Mouse (Mus musculus) lung, adult 2 months (tissue): Measurements from ENCODE around the gene Fyb2. TPM values are rescaled to one million over a fixed set of nuclear protein-coding genes. Genes with fewer than 3 reads are reported as not detected.
A peak's percentile ranks its signal among the peaks of the same experiment; 100 is the strongest.

Experiments used
- DNase-seq: peaks from one replicate; pipeline ENCODE4 v3.0.0; 2022
- H3K4me1 ChIP-seq: fragments of 200-500 bp; 2 replicates; pipeline ENCODE4 v1.6.1; 2011; ENCODE audit warnings: low read length; ENCODE audit not compliant: control insufficient read depth, insufficient read depth
- H3K4me3 ChIP-seq: fragments of 200-500 bp; replicated peaks from 2 replicates; pipeline ENCODE3; 2011; ENCODE audit warnings: low read depth, mild to moderate bottlenecking, control low read depth, low read length; ENCODE audit errors: extremely low read depth
- CTCF ChIP-seq: fragments of 200-500 bp; IDR thresholded peaks from 2 replicates; pipeline ENCODE4 v1.5.1; 2011; ENCODE audit warnings: mild to moderate bottlenecking, low read length, control low read depth; ENCODE audit not compliant: insufficient read depth
- POLR2A ChIP-seq: fragments of 200-500 bp; IDR thresholded peaks from 2 replicates; pipeline ENCODE4 v1.6.1; 2011; ENCODE audit warnings: low read depth, mild to moderate bottlenecking, control low read depth, low read length, borderline replicate concordance; ENCODE audit errors: extremely low read depth
- WGBS: fragments of 180-500 bp; shearing (Covaris S2); methylation state at CpG from one replicate; pipeline ENCODE4 v1.1.7; 2018; 5-methylcytosine and 5-hydroxymethylcytosine counted together
- polyA plus RNA-seq: library from polyadenylated mRNA; depleted of rRNA; stranded (reverse); fragments of >200 nt; gene quantifications from 2 replicates; pipeline ENCODE4 v1.2.3, GENCODE M21; 2012

Fyb2 gene
- polyA plus RNA-seq, 1 experiment = 0.04 TPM

- 73% methylated on average over 3 of the region's 3 CpGs for WGBS
- TF ChIP-seq POLR2A = no peak
- no peak for TF ChIP-seq CTCF
- H3K4me3 ChIP-seq = no peak overlapping the region
These were observed 22.2 kb downstream of the Fyb2 start for GRCm38 (mm10) chr4:104935436-104935835.

DNA sequence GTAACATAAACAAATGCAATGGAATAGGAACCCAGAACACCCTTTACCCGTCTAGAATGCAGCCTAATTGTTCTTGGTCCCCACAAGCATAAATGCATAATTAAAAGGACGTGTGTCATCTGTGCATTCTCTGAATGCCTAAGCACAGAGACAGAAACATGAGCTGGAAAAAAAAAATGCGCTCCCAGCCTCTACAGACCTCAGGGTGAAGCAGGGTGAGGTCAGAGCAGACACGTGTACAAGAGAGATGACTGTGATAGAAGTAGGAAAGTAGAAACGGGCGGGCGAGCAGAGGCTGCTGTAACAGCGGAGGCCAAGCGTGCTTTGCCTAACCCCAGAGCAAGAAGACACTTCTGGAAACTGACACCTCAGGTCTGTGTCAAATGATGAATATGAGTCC is 22.8 kb downstream of the Fyb2 start:
- Histone ChIP-seq H3K4me1 (no peaks in the 10 kb centered on the region), H3K4me3 (no peak overlapping the region)
- TF ChIP-seq CTCF (no peak), POLR2A (no peak)
- DNase-seq = no peak
- 45% methylated on average over 9 of the region's 9 CpGs for WGBS

More at GRCm38 (mm10) chr4:104935436-104935835, 22.2 kb downstream of the Fyb2 start:
- no peaks in the 10 kb centered on the region for H3K4me1 ChIP-seq
- no peak for DNase-seq

DNA sequence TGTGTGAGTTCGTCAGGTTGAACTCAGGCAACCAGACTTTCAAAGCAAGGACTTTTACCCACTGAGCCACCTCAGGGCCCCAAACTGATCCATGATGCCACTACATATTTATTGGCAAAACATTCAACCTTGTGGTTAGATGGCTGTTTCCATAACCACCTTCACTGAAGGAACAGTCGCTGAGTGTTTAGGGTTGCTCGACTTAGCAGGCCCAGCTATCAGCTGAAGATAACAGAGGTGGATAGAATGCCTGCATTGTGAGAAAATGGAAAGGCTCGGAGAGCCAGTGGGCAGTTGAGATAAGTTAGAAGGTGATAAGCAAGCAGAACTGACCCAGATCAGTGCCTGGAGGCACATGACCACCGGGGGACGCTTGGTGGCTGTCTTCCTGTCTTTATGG is 26.3 kb downstream of the Fyb2 start:
- WGBS = 52% methylated on average over 6 of the region's 6 CpGs
- DNase-seq = no peak
- TF ChIP-seq POLR2A (no peak), CTCF (no peak)

GRCm38 (mm10) chr4:104941895-104942294 is 28.6 kb downstream of the Fyb2 start:
- DNase-seq = no peak
- WGBS = 61% methylated on average over 1 of the region's 1 CpGs
- H3K4me3 ChIP-seq = no peak overlapping the region
- no peaks in the 10 kb centered on the region for H3K4me1 ChIP-seq
- TF ChIP-seq POLR2A (no peak), CTCF (no peak)

More for the DNA sequence above, 26.3 kb downstream of the Fyb2 start:
- H3K4me3 ChIP-seq = no peak overlapping the region
- H3K4me1 ChIP-seq = no peaks in the 10 kb centered on the region

- Histone ChIP-seq H3K4me1 (no peaks in the 10 kb centered on the region), H3K4me3 (no peak overlapping the region)
- TF ChIP-seq POLR2A = no peak
- no peak for TF ChIP-seq CTCF
- 83% methylated on average over 1 of the region's 1 CpGs for WGBS
- DNase-seq = no peak
These were observed 31.2 kb downstream of the Fyb2 start for GRCm38 (mm10) chr4:104944482-104944881.

DNA sequence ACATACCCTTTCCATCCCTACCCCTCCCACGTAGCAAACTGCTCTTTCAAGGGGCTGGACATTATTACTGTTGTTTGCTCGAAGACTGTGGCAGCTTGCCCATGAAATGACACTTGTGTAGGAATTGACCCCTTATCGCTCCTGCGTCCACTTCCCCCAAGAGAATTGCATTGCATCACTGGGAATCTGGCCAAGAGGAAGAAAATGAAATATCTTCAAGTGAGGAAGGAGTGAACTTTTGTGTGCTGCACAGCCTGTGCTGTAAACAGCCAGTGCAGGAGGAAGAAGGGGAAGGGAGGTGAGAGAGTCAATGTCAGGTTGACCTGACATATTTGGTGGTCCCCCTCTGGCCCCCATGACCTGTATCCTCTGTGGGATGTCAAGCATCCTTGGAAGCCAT is 35.6 kb downstream of the Fyb2 start:
- 8% methylated on average over 4 of the region's 4 CpGs for WGBS
- Histone ChIP-seq H3K4me1 (no peaks in the 10 kb centered on the region), H3K4me3 (no peak overlapping the region)
- TF ChIP-seq POLR2A (no peak), CTCF (no peak)
- peak; percentile 9 for DNase-seq

GRCm38 (mm10) chr4:104949304-104949703 is 36.0 kb downstream of the Fyb2 start:
- 32% methylated on average over 3 of the region's 3 CpGs for WGBS
- H3K4me3 ChIP-seq = no peak overlapping the region
- no peak for TF ChIP-seq CTCF
- TF ChIP-seq POLR2A = no peak
- H3K4me1 ChIP-seq = no peaks in the 10 kb centered on the region
- DNase-seq = no peak

DNA sequence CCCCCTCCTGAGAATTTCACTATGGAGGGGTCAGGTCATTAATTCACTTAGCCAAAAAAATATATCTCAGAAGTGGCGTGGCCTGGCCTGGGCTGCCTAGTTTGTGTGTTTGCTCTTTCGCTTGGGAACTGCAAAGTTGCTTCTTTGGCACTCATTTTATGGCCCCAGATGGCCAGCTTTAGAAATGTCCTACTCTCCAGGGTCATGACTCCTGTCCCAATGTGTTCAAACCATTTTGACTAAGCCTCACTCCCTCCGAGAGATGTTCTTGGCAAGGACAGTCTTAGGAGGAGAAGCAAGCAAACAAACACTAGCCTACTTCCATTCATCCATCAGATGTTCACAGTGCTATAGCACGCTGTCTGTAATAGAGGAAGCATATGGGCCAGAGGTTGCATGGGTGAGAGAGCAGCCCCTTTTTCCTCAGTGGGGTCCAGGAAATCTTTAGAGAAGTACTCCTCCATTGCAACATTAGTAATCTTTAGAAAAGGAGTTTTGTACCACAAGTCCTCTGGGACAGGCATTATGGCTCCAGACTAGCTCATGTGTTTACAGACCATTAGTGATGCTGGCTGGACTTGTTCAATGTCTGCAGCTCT is 38.1 kb downstream of the Fyb2 start:
- Histone ChIP-seq H3K4me3 (no peak overlapping the region), H3K4me1 (no peaks in the 10 kb centered on the region)
- TF ChIP-seq CTCF (no peak), POLR2A (no peak)
- WGBS = 72% methylated on average over 4 of the region's 4 CpGs
- DNase-seq = no peak

- 53% methylated on average over 7 of the region's 7 CpGs for WGBS
- no peak for DNase-seq
These were observed 43.4 kb downstream of the Fyb2 start for GRCm38 (mm10) chr4:104956691-104957090.

GRCm38 (mm10) chr4:104961431-104961830 is 48.2 kb downstream of the Fyb2 start:
- Histone ChIP-seq H3K4me1 (no peaks in the 10 kb centered on the region), H3K4me3 (no peak overlapping the region)
- TF ChIP-seq POLR2A (no peak), CTCF (no peak)
- no peak for DNase-seq
- WGBS = 62% methylated on average over 5 of the region's 5 CpGs

More at GRCm38 (mm10) chr4:104956691-104957090, 43.4 kb downstream of the Fyb2 start:
- no peak overlapping the region for H3K4me3 ChIP-seq
- H3K4me1 ChIP-seq = no peaks in the 10 kb centered on the region
- no peak for TF ChIP-seq POLR2A
- TF ChIP-seq CTCF = no peak

- Histone ChIP-seq H3K4me1 (no peaks in the 10 kb centered on the region), H3K4me3 (no peak overlapping the region)
- 73% methylated on average over 2 of the region's 2 CpGs for WGBS
- TF ChIP-seq POLR2A (no peak), CTCF (no peak)
- no peak for DNase-seq
These were observed 59.4 kb downstream of the Fyb2 start for GRCm38 (mm10) chr4:104972606-104973005.
